Mouse (Mus musculus) limb, embryonic 12.5 days (tissue): ENCODE data around the gene Tmem234. TPM values are rescaled to one million over a fixed set of nuclear protein-coding genes. Genes with fewer than 3 reads are reported as not detected.

Experiments used
- ATAC-seq: fragments of 200-750 bp; cut with Nextera tagmentation; 2 replicates; pipeline ENCODE4 v1.8.0; 2017; ENCODE audit warnings: low read depth, moderate TSS enrichment; ENCODE audit not compliant: insufficient number of reproducible peaks, insufficient read depth, low FRiP score, low TSS enrichment
- H3K27ac ChIP-seq: fragments of 300-500 bp; sonication (generic); 2 replicates; pipeline ENCODE4 v1.5.1; 2016; ENCODE audit warnings: mild to moderate bottlenecking, moderate library complexity
- H3K27me3 ChIP-seq: fragments of 300-500 bp; sonication (generic); 2 replicates; pipeline ENCODE4 v1.6.1; 2016; ENCODE audit warnings: mild to moderate bottlenecking, moderate library complexity
- H3K36me3 ChIP-seq: fragments of 300-500 bp; sonication (generic); 2 replicates; pipeline ENCODE4 v1.6.1; 2016; ENCODE audit warnings: mild to moderate bottlenecking, moderate library complexity
- H3K4me1 ChIP-seq: fragments of 300-500 bp; sonication (generic); replicated peaks from 2 replicates; pipeline ENCODE4 v1.6.1; 2016
- H3K4me2 ChIP-seq: fragments of 300-500 bp; sonication (generic); 2 replicates; pipeline ENCODE4 v1.6.1; 2016; ENCODE audit warnings: mild to moderate bottlenecking, moderate library complexity
- H3K4me3 ChIP-seq: fragments of 300-500 bp; sonication (generic); replicated peaks from 2 replicates; pipeline ENCODE4 v1.5.1; 2016; ENCODE audit warnings: mild to moderate bottlenecking
- H3K9ac ChIP-seq: fragments of 300-500 bp; sonication (generic); replicated peaks from 2 replicates; pipeline ENCODE4 v1.6.1; 2016; ENCODE audit warnings: mild to moderate bottlenecking, moderate library complexity
- H3K9me3 ChIP-seq: fragments of 300-500 bp; sonication (generic); 2 replicates; pipeline ENCODE4 v1.6.1; 2016; ENCODE audit warnings: mild to moderate bottlenecking, moderate library complexity
- WGBS: fragments of 180-500 bp; shearing (Covaris S2); methylation state at CpG from one replicate; pipeline ENCODE4 v1.1.7; 2016; 5-methylcytosine and 5-hydroxymethylcytosine counted together
- polyA plus RNA-seq: library from polyadenylated mRNA; unstranded; fragments of >200 nt; fragmentation: Nextera tagmentation; extraction: Ambion mirVana; gene quantifications from 2 replicates; pipeline ENCODE4 v1.2.1, GENCODE M21; 2016

The Tmem234 gene
- polyA plus RNA-seq, 1 experiment from 2014 or later: 187 TPM

- H3K4me3 ChIP-seq: no peak overlapping the region
- no peak for ATAC-seq
- peaks cover 23% of the 10 kb centered on the region for H3K36me3 ChIP-seq
- WGBS: 91% methylated on average over 9 of the region's 9 CpGs
- H3K9me3 ChIP-seq: no peaks in the 10 kb centered on the region
- H3K27me3 ChIP-seq: no peaks in the 10 kb centered on the region
- H3K4me2 ChIP-seq: no peak overlapping the region
- H3K4me1 ChIP-seq: peaks cover 8% of the 10 kb centered on the region
- H3K27ac ChIP-seq: no peak overlapping the region
- 0 out of 2 replicates have a peak overlapping the region, but pooled peaks have one; percentile 23 for H3K9ac ChIP-seq
Measured at GRCm38 (mm10) chr4:129615801-129616290, 15.4 kb downstream of the Tmem234 start.

- H3K36me3 ChIP-seq: peaks cover 26% of the 10 kb centered on the region
- H3K4me1 ChIP-seq: peaks cover 8% of the 10 kb centered on the region
- H3K4me2 ChIP-seq: no peak overlapping the region
- H3K9me3 ChIP-seq: no peaks in the 10 kb centered on the region
- ATAC-seq: no peak
- WGBS: 92% methylated on average over 3 of the region's 3 CpGs
- no peak overlapping the region for H3K9ac ChIP-seq
- H3K4me3 ChIP-seq: no peak overlapping the region
- H3K27me3 ChIP-seq: no peaks in the 10 kb centered on the region
- H3K27ac ChIP-seq: no peak overlapping the region
Measured at GRCm38 (mm10) chr4:129616631-129617030, 16.2 kb downstream of the Tmem234 start.

GRCm38 (mm10) chr4:129617121-129617641 lies 16.7 kb downstream of the Tmem234 start:
- Histone ChIP-seq H3K4me3 (no peak overlapping the region), H3K4me2 (no peak overlapping the region), H3K27ac (no peak overlapping the region), H3K27me3 (no peaks in the 10 kb centered on the region), H3K9me3 (no peaks in the 10 kb centered on the region), H3K9ac (no peak overlapping the region), H3K36me3 (peaks cover 26% of the 10 kb centered on the region), H3K4me1 (peaks cover 11% of the 10 kb centered on the region)
- ATAC-seq: no peak
- 92% methylated on average over 7 of the region's 7 CpGs for WGBS

- H3K27me3 ChIP-seq: no peaks in the 10 kb centered on the region
- 94% methylated on average over 5 of the region's 5 CpGs for WGBS
- peak overlapping the region; percentile 56 for H3K4me3 ChIP-seq
- H3K36me3 ChIP-seq: peaks cover 26% of the 10 kb centered on the region
- H3K9ac ChIP-seq: peak overlapping the region; percentile 73
- H3K4me2 ChIP-seq: peak overlapping the region; percentile 68
- H3K9me3 ChIP-seq: no peaks in the 10 kb centered on the region
- ATAC-seq: no peak
- peaks cover 20% of the 10 kb centered on the region for H3K4me1 ChIP-seq
- H3K27ac ChIP-seq: no peak overlapping the region
Measured at GRCm38 (mm10) chr4:129618031-129618430, 17.6 kb downstream of the Tmem234 start.

- no peaks in the 10 kb centered on the region for H3K27me3 ChIP-seq
- peak; percentile 67 for ATAC-seq
- peak within 1 kb of the TSS; percentile 68 for H3K4me2 ChIP-seq
- peaks cover 26% of the 10 kb centered on the region for H3K36me3 ChIP-seq
- peaks cover 23% of the 10 kb centered on the region for H3K4me1 ChIP-seq
- WGBS: 5% methylated on average over 44 of the region's 44 CpGs
- H3K9ac ChIP-seq: peak within 1 kb of the TSS; percentile 73
- H3K4me3 ChIP-seq: peak within 1 kb of the TSS; percentile 56
- H3K27ac ChIP-seq: peak within 1 kb of the TSS; percentile 81
- H3K9me3 ChIP-seq: no peaks in the 10 kb centered on the region
Measured at GRCm38 (mm10) chr4:129618786-129619691, 18.6 kb downstream of the Tmem234 start, which contains the start of gene Iqcc. Gene Iqcc, minus strand, starts transcription at chr4:129619099.

GRCm38 (mm10) chr4:129620419-129621282 lies 20.2 kb downstream of the Tmem234 start:
- no peak overlapping the region for H3K4me3 ChIP-seq
- H3K9me3 ChIP-seq: no peaks in the 10 kb centered on the region
- H3K27me3 ChIP-seq: no peaks in the 10 kb centered on the region
- WGBS: 88% methylated on average over 11 of the region's 11 CpGs
- no peak for ATAC-seq
- peaks cover 26% of the 10 kb centered on the region for H3K36me3 ChIP-seq
- peaks cover 38% of the 10 kb centered on the region for H3K4me1 ChIP-seq
- H3K9ac ChIP-seq: no peak overlapping the region
- no peak overlapping the region for H3K27ac ChIP-seq
- no peak overlapping the region for H3K4me2 ChIP-seq

GRCm38 (mm10) chr4:129621283-129621841 lies 20.9 kb downstream of the Tmem234 start:
- Histone ChIP-seq H3K4me1 (peaks cover 40% of the 10 kb centered on the region), H3K9ac (no peak overlapping the region), H3K27me3 (no peaks in the 10 kb centered on the region), H3K36me3 (peaks cover 26% of the 10 kb centered on the region), H3K27ac (no peak overlapping the region), H3K9me3 (no peaks in the 10 kb centered on the region), H3K4me2 (no peak overlapping the region), H3K4me3 (no peak overlapping the region)
- WGBS: 78% methylated on average over 8 of the region's 8 CpGs
- ATAC-seq: no peak

- Histone ChIP-seq H3K27ac (no peak overlapping the region), H3K9ac (peak overlapping the region; percentile 73; the same call in 1 of the 2 replicates), H3K36me3 (peaks cover 26% of the 10 kb centered on the region), H3K9me3 (no peaks in the 10 kb centered on the region), H3K4me3 (peak overlapping the region; percentile 63), H3K4me1 (peaks cover 40% of the 10 kb centered on the region), H3K4me2 (peak overlapping the region; percentile 70), H3K27me3 (no peaks in the 10 kb centered on the region)
- WGBS: 80% methylated on average over 11 of the region's 11 CpGs
- ATAC-seq: no peak
Measured at GRCm38 (mm10) chr4:129622120-129622802, 21.8 kb downstream of the Tmem234 start.

GRCm38 (mm10) chr4:129622803-129623535 lies 22.5 kb downstream of the Tmem234 start:
- peak overlapping the region; percentile 73 for H3K9ac ChIP-seq
- no peaks in the 10 kb centered on the region for H3K27me3 ChIP-seq
- peak overlapping the region; percentile 70 for H3K4me2 ChIP-seq
- WGBS: 24% methylated on average over 8 of the region's 8 CpGs
- peak overlapping the region; percentile 91 for H3K27ac ChIP-seq
- H3K36me3 ChIP-seq: peaks cover 31% of the 10 kb centered on the region
- no peak for ATAC-seq
- H3K9me3 ChIP-seq: no peaks in the 10 kb centered on the region
- peaks cover 38% of the 10 kb centered on the region for H3K4me1 ChIP-seq
- peak overlapping the region; percentile 63 for H3K4me3 ChIP-seq

- peak within 1 kb of the TSS; percentile 91 for H3K27ac ChIP-seq
Measured at GRCm38 (mm10) chr4:129623681-129624091, 23.2 kb downstream of the Tmem234 start, which contains the start of gene Ccdc28b. Gene Ccdc28b, minus strand, starts transcription at chr4:129623947.

More at GRCm38 (mm10) chr4:129623681-129624091, 23.2 kb downstream of the Tmem234 start, which contains the start of gene Ccdc28b:
- Histone ChIP-seq H3K9ac (peak within 1 kb of the TSS; percentile 73), H3K4me3 (peak within 1 kb of the TSS; percentile 63), H3K4me1 (peaks cover 32% of the 10 kb centered on the region), H3K9me3 (no peaks in the 10 kb centered on the region), H3K4me2 (peak within 1 kb of the TSS; percentile 70), H3K27me3 (no peaks in the 10 kb centered on the region), H3K36me3 (peaks cover 39% of the 10 kb centered on the region)
- ATAC-seq: no peak
- 0% methylated on average over 10 of the region's 10 CpGs for WGBS
